Mouse (Mus musculus) liver, adult 2 months (tissue): ENCODE results near the gene Calr3. TPM values are rescaled to one million over a fixed set of nuclear protein-coding genes. Genes with fewer than 3 reads are reported as not detected.

Source experiments
- DNase-seq: peaks from one replicate; pipeline ENCODE4 v3.0.0-alpha.2; 2011; ENCODE audit warnings: low read depth, low spot score; ENCODE audit errors: extremely low read depth
- H3K27ac ChIP-seq: fragments of 200-500 bp; replicated peaks from 2 replicates; pipeline ENCODE4 v1.5.1; 2012; ENCODE audit warnings: low read depth, mild to moderate bottlenecking, control low read depth, inconsistent platforms, low read length; ENCODE audit not compliant: insufficient read depth
- H3K27me3 ChIP-seq: fragments of 200-500 bp; 2 replicates; pipeline ENCODE4 v1.6.1; 2012; ENCODE audit warnings: mild to moderate bottlenecking, moderate library complexity, low read length, inconsistent platforms; ENCODE audit not compliant: control insufficient read depth, insufficient read depth
- H3K36me3 ChIP-seq: fragments of 200-500 bp; 2 replicates; pipeline ENCODE4 v1.6.1; 2012; ENCODE audit warnings: low read length, inconsistent platforms; ENCODE audit not compliant: control insufficient read depth, insufficient read depth
- H3K4me1 ChIP-seq: fragments of 200-500 bp; 2 replicates; pipeline ENCODE4 v1.6.1; 2011; ENCODE audit warnings: low read length; ENCODE audit not compliant: control insufficient read depth, insufficient read depth
- H3K4me3 ChIP-seq: fragments of 200-500 bp; 2 replicates; pipeline ENCODE4 v1.5.1; 2011; ENCODE audit warnings: low read depth, mild to moderate bottlenecking, control low read depth, low read length, moderate library complexity; ENCODE audit not compliant: insufficient read depth
- H3K79me2 ChIP-seq: fragments of 200-500 bp; 2 replicates; pipeline ENCODE4 v1.6.1; 2012; ENCODE audit warnings: inconsistent platforms, mild to moderate bottlenecking, low read length, moderate library complexity; ENCODE audit not compliant: control insufficient read depth, insufficient read depth
- H3K9ac ChIP-seq: fragments of 200-500 bp; 2 replicates; pipeline ENCODE4 v1.6.1; 2012; ENCODE audit warnings: low read depth, mild to moderate bottlenecking, control low read depth, inconsistent platforms, low read length
- CTCF ChIP-seq: fragments of 200-500 bp; IDR thresholded peaks from 2 replicates; pipeline ENCODE4 v1.5.1; 2011; ENCODE audit warnings: low read depth, low read length, control low read depth
- POLR2A ChIP-seq: fragments of 200-500 bp; IDR thresholded peaks from 2 replicates; pipeline ENCODE4 v1.6.1; 2011; ENCODE audit warnings: low read length, control low read depth; ENCODE audit not compliant: insufficient read depth; ENCODE audit errors: extremely low read depth
- WGBS: fragments of 180-500 bp; shearing (Covaris S2); methylation state at CpG from one replicate; pipeline ENCODE4 v1.1.7; 2018; 5-methylcytosine and 5-hydroxymethylcytosine counted together
- polyA plus RNA-seq: library from polyadenylated mRNA; depleted of rRNA; stranded (reverse); fragments of >200 nt; gene quantifications from 2 replicates; pipeline ENCODE4 v1.2.3, GENCODE M21; 2012
- total RNA-seq: library from RNA; depleted of rRNA; stranded (reverse); fragments of >200 nt; gene quantifications from 2 replicates; pipeline ENCODE4 v1.2.3, GENCODE M21; 2014

Gene Calr3
- total and polyA plus RNA-seq, 2 experiments = 0.54 to 3.1 TPM

- Histone ChIP-seq H3K79me2 (no peaks in the 10 kb centered on the region), H3K27ac (no peak overlapping the region), H3K9ac (no peak overlapping the region), H3K4me3 (no peak overlapping the region), H3K4me1 (no peaks in the 10 kb centered on the region), H3K36me3 (peaks cover 13% of the 10 kb centered on the region; the same call in 1 of the 2 replicates), H3K27me3 (no peaks in the 10 kb centered on the region)
- 97% methylated on average over 2 of the region's 2 CpGs for WGBS
- TF ChIP-seq CTCF (no peak), POLR2A (no peak)
- no peak for DNase-seq
These were observed 10.2 kb upstream of the Calr3 start for GRCm38 (mm10) chr8:72453904-72454303.

GRCm38 (mm10) chr8:72451516-72451915, 7.8 kb upstream of the Calr3 start:
- peaks cover 12% of the 10 kb centered on the region; the same call in 1 of the 2 replicates for H3K36me3 ChIP-seq

DNA sequence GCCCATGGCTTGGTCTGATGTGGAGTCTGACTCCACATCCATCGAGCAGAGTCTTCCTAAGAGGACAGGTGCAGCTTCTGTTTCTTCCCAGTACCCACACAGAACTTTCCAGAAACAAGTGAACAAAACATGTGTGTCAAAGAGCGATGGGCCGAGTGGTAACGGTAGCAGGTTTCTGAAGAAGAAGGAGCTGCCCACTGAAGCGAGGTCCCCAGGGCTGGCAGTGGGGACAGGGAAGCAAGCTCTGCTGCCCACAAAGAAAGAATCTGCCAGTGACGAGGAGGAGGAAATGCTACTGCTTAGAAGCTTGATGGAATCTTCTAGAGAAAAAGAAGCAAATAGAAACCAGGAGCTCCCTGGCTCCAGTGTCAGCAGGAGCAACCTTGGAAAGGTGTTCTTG, 1.4 kb upstream of the Calr3 start:
- H3K27ac ChIP-seq = no peak overlapping the region
- TF ChIP-seq POLR2A (no peak), CTCF (no peak)
- 96% methylated on average over 6 of the region's 6 CpGs for WGBS

More at GRCm38 (mm10) chr8:72451516-72451915, 7.8 kb upstream of the Calr3 start:
- Histone ChIP-seq H3K4me1 (no peaks in the 10 kb centered on the region), H3K27ac (no peak overlapping the region), H3K79me2 (no peaks in the 10 kb centered on the region), H3K4me3 (no peak overlapping the region), H3K9ac (no peak overlapping the region), H3K27me3 (no peaks in the 10 kb centered on the region)
- no peak for DNase-seq
- WGBS = 78% methylated on average over 8 of the region's 8 CpGs
- TF ChIP-seq CTCF (no peak), POLR2A (no peak)

GRCm38 (mm10) chr8:72443994-72444350, 302 bp upstream of the Calr3 start:
- TF ChIP-seq POLR2A = no peak
- no peak for TF ChIP-seq CTCF
- Histone ChIP-seq H3K9ac (peak overlapping the region; percentile 78), H3K36me3 (no peaks in the 10 kb centered on the region), H3K79me2 (no peaks in the 10 kb centered on the region), H3K4me3 (peak overlapping the region; percentile 58), H3K27ac (peak overlapping the region; percentile 35; the same call in 1 of the 2 replicates), H3K27me3 (no peaks in the 10 kb centered on the region), H3K4me1 (no peaks in the 10 kb centered on the region; the same call in 1 of the 2 replicates)
- DNase-seq = no peak
- WGBS = 38% methylated on average over 6 of the region's 6 CpGs

More for the DNA sequence above, 1.4 kb upstream of the Calr3 start:
- no peak for DNase-seq
- Histone ChIP-seq H3K36me3 (no peaks in the 10 kb centered on the region; the same call in 1 of the 2 replicates), H3K27me3 (no peaks in the 10 kb centered on the region), H3K4me3 (no peak overlapping the region), H3K79me2 (no peaks in the 10 kb centered on the region), H3K4me1 (no peaks in the 10 kb centered on the region; the same call in 1 of the 2 replicates), H3K9ac (no peak overlapping the region)

DNA sequence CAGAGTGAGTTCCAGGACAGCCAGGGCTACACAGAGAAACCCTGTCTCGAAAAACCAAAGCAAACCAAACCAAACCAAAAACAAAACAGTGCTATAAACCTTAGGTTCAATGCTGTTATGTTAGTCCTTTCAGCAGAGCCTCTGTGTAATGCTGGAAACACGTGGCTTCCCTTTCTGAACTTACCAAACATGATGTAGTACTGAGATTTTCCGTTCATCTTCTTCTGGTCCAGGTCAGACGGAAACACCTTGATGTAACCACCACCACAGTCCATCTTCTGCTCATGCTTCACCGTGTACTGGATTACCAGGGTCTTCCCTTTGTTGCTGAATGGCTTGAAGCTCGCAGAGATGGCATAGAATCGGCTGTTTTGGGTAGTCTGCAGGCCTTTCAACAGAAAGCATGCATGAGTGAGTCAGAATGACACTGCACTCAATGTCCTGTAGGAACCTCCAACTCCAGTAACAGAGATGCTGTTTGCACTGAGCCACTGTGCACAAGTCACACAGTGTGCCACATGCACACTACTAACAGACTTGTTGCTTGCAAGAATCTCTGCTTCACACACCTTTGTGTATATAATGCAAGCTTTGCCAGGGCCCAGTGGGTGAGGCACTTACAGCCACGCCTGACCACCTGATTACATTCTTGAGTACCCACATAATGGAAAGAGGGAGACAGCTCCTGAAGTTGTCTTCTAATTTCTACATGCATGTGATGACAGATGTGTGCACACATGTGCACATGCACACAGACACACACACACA, 5.2 kb downstream of the Calr3 start:
- no peaks in the 10 kb centered on the region for H3K27me3 ChIP-seq
- H3K4me1 ChIP-seq = no peaks in the 10 kb centered on the region
- 82% methylated on average over 8 of the region's 8 CpGs for WGBS
- H3K36me3 ChIP-seq = no peaks in the 10 kb centered on the region
- H3K4me3 ChIP-seq = no peak overlapping the region
- no peak overlapping the region for H3K27ac ChIP-seq
- DNase-seq = no peak
- TF ChIP-seq CTCF (no peak), POLR2A (no peak)
- H3K79me2 ChIP-seq = no peaks in the 10 kb centered on the region
- H3K9ac ChIP-seq = no peak overlapping the region

GRCm38 (mm10) chr8:72434952-72435351, 8.7 kb downstream of the Calr3 start:
- H3K36me3 ChIP-seq = no peaks in the 10 kb centered on the region
- peak; percentile 69 for DNase-seq
- H3K27me3 ChIP-seq = no peaks in the 10 kb centered on the region
- WGBS = 2% methylated on average over 2 of the region's 2 CpGs
- TF ChIP-seq CTCF (no peak), POLR2A (no peak)
- no peak overlapping the region for H3K4me3 ChIP-seq
- no peak overlapping the region for H3K27ac ChIP-seq
- H3K4me1 ChIP-seq = no peaks in the 10 kb centered on the region
- no peaks in the 10 kb centered on the region for H3K79me2 ChIP-seq
- no peak overlapping the region for H3K9ac ChIP-seq
